Mouse (Mus musculus): ENCODE data around the gene Lgals7. TPM values are rescaled to one million over a fixed set of nuclear protein-coding genes. Genes with fewer than 3 reads are reported as not detected.
"Not testable (repeated sequence)": the region's sequence is repeated elsewhere in the genome, so short reads cannot be mapped to it uniquely, and the experiment has no call there.

Lgals7 gene
- polyA plus RNA-seq, 1 experiment from 2014 or later: 2.4 TPM

- Histone ChIP-seq H3K4me1 (peaks cover 17% of the 10 kb centered on the region), H3K27ac (no peak overlapping the region), H3K9ac (peak overlapping the region; percentile 24; the same call in 1 of the 2 replicates), H3K4me2 (peak overlapping the region; percentile 56), H3K27me3 (no peaks in the 10 kb centered on the region), H3K36me3 (ENCODE audit: poor library complexity, severe bottlenecking) (no peaks in the 10 kb centered on the region), H3K4me3 (peak overlapping the region; percentile 25), H3K9me3 (replicated peaks) (peaks cover 4% of the 10 kb centered on the region; the same call in 1 of the 2 replicates)
- peak; percentile 53; the same call in 1 of the 2 replicates for ATAC-seq
- WGBS: 48% methylated on average over 33 of the region's 33 CpGs
Measured at GRCm38 (mm10) chr7:28865481-28866300, 2.0 kb downstream of the Lgals7 start.

GRCm38 (mm10) chr7:28866769-28867507 is 3.3 kb downstream of the Lgals7 start:
- H3K4me1 ChIP-seq: peaks cover 17% of the 10 kb centered on the region
- H3K27ac ChIP-seq: no peak overlapping the region
- WGBS: 90% methylated on average over 28 of the region's 28 CpGs
- no peaks in the 10 kb centered on the region for H3K27me3 ChIP-seq
- H3K9me3 ChIP-seq (replicated peaks): no peaks in the 10 kb centered on the region
- H3K36me3 ChIP-seq (ENCODE audit: poor library complexity, severe bottlenecking): no peaks in the 10 kb centered on the region
- no peak overlapping the region for H3K4me2 ChIP-seq
- H3K4me3 ChIP-seq: no peak overlapping the region
- no peak overlapping the region for H3K9ac ChIP-seq
- ATAC-seq: no peak

GRCm38 (mm10) chr7:28867508-28868340 is 4.1 kb downstream of the Lgals7 start:
- 29% methylated on average over 23 of the region's 23 CpGs for WGBS
- H3K27ac ChIP-seq; H3K27me3 ChIP-seq; H3K9ac ChIP-seq; H3K4me3 ChIP-seq; H3K9me3 ChIP-seq (replicated peaks); ATAC-seq; H3K36me3 ChIP-seq (ENCODE audit: poor library complexity, severe bottlenecking): not testable (repeated sequence)
- Histone ChIP-seq H3K4me1 (peaks cover 17% of the 10 kb centered on the region), H3K4me2 (0 out of 2 replicates have a peak overlapping the region, but pooled peaks have one; percentile 28)

GRCm38 (mm10) chr7:28870901-28871664 is 7.4 kb downstream of the Lgals7 start:
- Histone ChIP-seq H3K9me3 (replicated peaks) (no peaks in the 10 kb centered on the region), H3K27ac (no peak overlapping the region), H3K27me3 (no peaks in the 10 kb centered on the region), H3K36me3 (ENCODE audit: poor library complexity, severe bottlenecking) (no peaks in the 10 kb centered on the region), H3K4me2 (no peak overlapping the region), H3K4me1 (0 out of 2 replicates have a peak, but pooled peaks cover under 1% of the 10 kb centered on the region), H3K9ac (no peak overlapping the region), H3K4me3 (no peak overlapping the region)
- WGBS: 92% methylated on average over 24 of the region's 24 CpGs
- ATAC-seq: no peak

GRCm38 (mm10) chr7:28874565-28874964 is 10.9 kb downstream of the Lgals7 start:
- Histone ChIP-seq H3K4me3 (no peak overlapping the region), H3K4me1 (no peaks in the 10 kb centered on the region), H3K27me3 (no peaks in the 10 kb centered on the region), H3K4me2 (no peak overlapping the region), H3K9ac (no peak overlapping the region), H3K36me3 (ENCODE audit: poor library complexity, severe bottlenecking) (no peaks in the 10 kb centered on the region), H3K27ac (no peak overlapping the region), H3K9me3 (replicated peaks) (no peaks in the 10 kb centered on the region)
- 86% methylated on average over 2 of the region's 2 CpGs for WGBS
- no peak for ATAC-seq

- H3K36me3 ChIP-seq (ENCODE audit: poor library complexity, severe bottlenecking): no peaks in the 10 kb centered on the region
- ATAC-seq: no peak
- H3K9me3 ChIP-seq (replicated peaks): no peaks in the 10 kb centered on the region
- H3K4me1 ChIP-seq: 0 out of 2 replicates have a peak, but pooled peaks cover under 1% of the 10 kb centered on the region
- no peak overlapping the region for H3K27ac ChIP-seq
- H3K4me2 ChIP-seq: no peak overlapping the region
- H3K27me3 ChIP-seq: no peaks in the 10 kb centered on the region
- 83% methylated on average over 4 of the region's 4 CpGs for WGBS
- no peak overlapping the region for H3K9ac ChIP-seq
- H3K4me3 ChIP-seq: no peak overlapping the region
Measured at GRCm38 (mm10) chr7:28876099-28876498, 12.4 kb downstream of the Lgals7 start.

GRCm38 (mm10) chr7:28877155-28877554 is 13.5 kb downstream of the Lgals7 start:
- Histone ChIP-seq H3K36me3 (ENCODE audit: poor library complexity, severe bottlenecking) (no peaks in the 10 kb centered on the region), H3K4me3 (no peak overlapping the region), H3K9me3 (replicated peaks) (no peaks in the 10 kb centered on the region), H3K27ac (no peak overlapping the region), H3K4me1 (0 out of 2 replicates have a peak, but pooled peaks cover 5% of the 10 kb centered on the region), H3K4me2 (no peak overlapping the region), H3K9ac (no peak overlapping the region), H3K27me3 (no peaks in the 10 kb centered on the region)
- no peak for ATAC-seq
- WGBS: 92% methylated on average over 7 of the region's 7 CpGs

- no peak overlapping the region for H3K4me2 ChIP-seq
- no peaks in the 10 kb centered on the region for H3K27me3 ChIP-seq
- H3K27ac ChIP-seq: no peak overlapping the region
- H3K9me3 ChIP-seq (replicated peaks): no peaks in the 10 kb centered on the region
- WGBS: 88% methylated on average over 4 of the region's 4 CpGs
- no peak overlapping the region for H3K4me3 ChIP-seq
- no peaks in the 10 kb centered on the region for H3K36me3 ChIP-seq (ENCODE audit: poor library complexity, severe bottlenecking)
- H3K4me1 ChIP-seq: 0 out of 2 replicates have a peak, but pooled peaks cover 5% of the 10 kb centered on the region
- no peak for ATAC-seq
- no peak overlapping the region for H3K9ac ChIP-seq
Measured at GRCm38 (mm10) chr7:28877856-28878255, 14.2 kb downstream of the Lgals7 start.

- Histone ChIP-seq H3K4me3 (no peak overlapping the region), H3K27me3 (no peaks in the 10 kb centered on the region), H3K4me2 (no peak overlapping the region), H3K36me3 (ENCODE audit: poor library complexity, severe bottlenecking) (no peaks in the 10 kb centered on the region), H3K4me1 (0 out of 2 replicates have a peak, but pooled peaks cover 5% of the 10 kb centered on the region), H3K27ac (no peak overlapping the region), H3K9ac (no peak overlapping the region), H3K9me3 (replicated peaks) (no peaks in the 10 kb centered on the region)
- no peak for ATAC-seq
- 87% methylated on average over 7 of the region's 7 CpGs for WGBS
Measured at GRCm38 (mm10) chr7:28879606-28880005, 16.0 kb downstream of the Lgals7 start.

- 84% methylated on average over 10 of the region's 10 CpGs for WGBS
- Histone ChIP-seq H3K27ac (no peak overlapping the region), H3K4me2 (no peak overlapping the region), H3K9me3 (replicated peaks) (no peaks in the 10 kb centered on the region), H3K27me3 (no peaks in the 10 kb centered on the region), H3K36me3 (ENCODE audit: poor library complexity, severe bottlenecking) (no peaks in the 10 kb centered on the region), H3K9ac (no peak overlapping the region), H3K4me1 (0 out of 2 replicates have a peak, but pooled peaks cover 5% of the 10 kb centered on the region), H3K4me3 (no peak overlapping the region)
- no peak for ATAC-seq
Measured at GRCm38 (mm10) chr7:28880554-28880953, 16.9 kb downstream of the Lgals7 start.

GRCm38 (mm10) chr7:28881199-28881598 is 17.5 kb downstream of the Lgals7 start, which contains the start of gene Capn12:
Gene Capn12, plus strand, starts transcription at chr7:28881422.
- H3K9ac ChIP-seq: no peak within 1 kb of the TSS
- no peaks in the 10 kb centered on the region for H3K27me3 ChIP-seq
- no peak within 1 kb of the TSS for H3K4me3 ChIP-seq
- ATAC-seq: no peak
- H3K9me3 ChIP-seq (replicated peaks): no peaks in the 10 kb centered on the region
- no peak within 1 kb of the TSS for H3K27ac ChIP-seq
- WGBS: 36% methylated on average over 13 of the region's 13 CpGs
- H3K36me3 ChIP-seq (ENCODE audit: poor library complexity, severe bottlenecking): no peaks in the 10 kb centered on the region
- H3K4me1 ChIP-seq: 0 out of 2 replicates have a peak, but pooled peaks cover 5% of the 10 kb centered on the region
- H3K4me2 ChIP-seq: no peak within 1 kb of the TSS

Data from forebrain, embryonic 13.5 days (tissue).